Mouse (Mus musculus): ENCODE measurements around the gene Ccdc17. TPM values are rescaled to one million over a fixed set of nuclear protein-coding genes. Genes with fewer than 3 reads are reported as not detected.

Gene Ccdc17
- total RNA-seq (2021), result 1 to 10 TPM; 5.0 to 5.5 TPM

DNA sequence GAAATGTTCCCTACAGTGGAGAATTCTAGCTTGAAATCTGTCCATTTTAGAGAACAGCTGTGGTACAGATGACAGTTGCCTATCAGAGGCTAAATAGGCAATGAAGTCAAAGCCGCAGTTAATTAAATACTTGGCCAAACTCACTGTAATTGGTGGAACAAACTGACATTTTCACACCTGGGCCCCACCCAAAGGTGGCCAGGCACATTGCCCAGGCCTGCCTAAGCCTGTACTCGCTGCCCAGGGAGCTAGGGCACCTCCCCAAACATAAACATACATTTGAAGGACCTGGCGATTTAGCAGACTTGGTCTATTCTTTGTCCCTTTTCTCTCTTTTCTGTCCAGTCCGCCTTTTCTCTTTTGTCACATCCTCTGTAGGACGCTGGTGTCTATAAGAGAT, at the start of gene Ccdc17:
Gene Ccdc17, plus strand, starts transcription at position 276 of the 400 bp plus-strand sequence.
- no peak for DNase-seq (ENCODE audit: low spot score in 2 of 2)
- intact Hi-C loops (cut with DNase I), result no loop called here

DNA sequence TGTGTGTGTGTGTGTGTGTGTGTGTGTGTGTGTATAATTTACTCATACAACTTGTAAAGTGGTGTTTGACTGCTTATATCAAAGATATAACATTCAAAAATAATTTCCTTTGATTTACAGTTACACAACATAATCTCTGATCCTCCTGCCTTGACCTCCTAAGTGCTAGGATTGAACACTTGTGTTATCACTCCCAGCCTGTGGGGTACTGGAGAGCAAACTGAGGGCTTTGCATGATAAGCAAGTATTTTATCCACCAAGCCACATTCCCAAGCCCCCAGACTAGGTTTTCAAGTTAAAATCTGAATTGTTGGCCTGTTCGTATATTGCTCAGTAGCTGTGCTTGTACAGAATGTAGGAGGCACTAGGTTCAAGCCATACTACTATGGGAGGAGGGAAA, 46.0 kb upstream of the Ccdc17 start:
- intact Hi-C loops (cut with DNase I), result loop anchor here (10.0 kb wide), 1 partner anchor 386 kb away; the partner anchor contains the start of gene Tspan1

DNA sequence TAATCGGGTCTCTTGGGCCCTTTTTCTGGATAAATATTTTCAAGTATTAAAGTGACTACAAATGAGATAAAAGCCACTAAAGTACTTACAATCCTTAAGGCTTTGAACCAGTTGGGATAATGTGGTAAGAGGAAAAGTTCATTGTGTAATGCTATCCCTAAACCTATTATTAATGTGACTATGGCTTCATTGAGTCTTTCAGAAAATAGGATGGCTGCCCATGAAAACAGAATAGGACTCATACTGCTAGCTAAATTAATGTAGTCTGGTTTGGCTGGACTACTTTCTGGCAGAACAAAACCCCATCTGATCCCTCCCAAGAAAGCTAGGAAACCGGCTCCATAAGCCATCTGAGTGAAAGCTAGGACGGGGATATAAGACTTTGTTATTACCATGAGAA, 43.4 kb upstream of the Ccdc17 start:
- intact Hi-C loops (cut with DNase I), result loop anchor here (10.0 kb wide), 1 partner anchor 388 kb away; the partner anchor contains the start of gene Tspan1
- no peak for DNase-seq (ENCODE audit: low spot score in 2 of 2)

More for the DNA sequence above, 46.0 kb upstream of the Ccdc17 start:
- no peak for DNase-seq (ENCODE audit: low spot score in 2 of 2)

DNA sequence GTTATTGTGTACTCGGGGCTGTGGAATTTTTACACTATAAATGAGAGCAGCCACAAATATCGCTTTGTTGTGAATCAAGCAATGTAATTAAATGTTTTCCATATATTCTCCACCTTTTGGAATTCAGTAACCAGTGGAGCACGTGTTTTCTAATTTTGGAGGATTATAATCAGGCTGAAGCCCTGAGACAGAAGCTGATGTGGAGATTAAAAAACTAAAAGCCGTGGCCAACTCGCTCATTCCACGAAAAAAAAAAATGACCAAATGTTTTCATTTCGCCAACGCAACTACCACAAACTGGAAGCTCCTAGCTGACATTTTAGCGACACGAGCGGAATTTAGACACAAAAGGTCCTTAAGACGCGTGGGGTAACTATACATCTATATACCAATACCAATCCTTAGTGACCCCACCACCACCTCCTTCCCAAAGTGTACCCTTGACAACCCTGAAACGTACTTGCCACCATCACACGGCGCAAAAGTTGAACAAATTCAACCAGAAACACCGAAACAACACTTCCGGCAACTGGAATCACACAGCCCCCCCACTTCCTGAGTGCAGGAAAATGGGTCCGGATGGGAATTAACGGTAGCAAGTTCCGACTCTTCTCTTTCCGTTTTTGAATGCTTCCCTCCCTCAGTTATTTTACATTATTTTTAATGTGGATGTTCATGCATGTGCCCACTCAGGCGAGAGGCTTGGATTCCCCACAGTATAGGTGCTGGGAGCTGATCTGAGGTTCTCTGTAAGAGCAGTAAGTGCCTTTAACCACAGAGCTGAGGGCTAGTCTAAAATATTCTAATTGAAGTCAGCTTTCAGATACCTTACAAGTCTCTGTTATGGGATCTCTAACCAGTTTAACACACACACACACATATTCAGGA, 40.8 kb upstream of the Ccdc17 start, which contains the start of gene Tmem69:
Gene Tmem69, minus strand, starts transcription at position 524 of the 888 bp plus-strand sequence.
- DNase-seq (ENCODE audit: low spot score in 2 of 2), result peak; percentile 78 to 88
- intact Hi-C loops (cut with DNase I), result loop anchor here (5.0 to 10.0 kb wide), 2 partner anchors 333 to 391 kb away; partner anchors contain the start of genes Pik3r3 and Tspan1

DNA sequence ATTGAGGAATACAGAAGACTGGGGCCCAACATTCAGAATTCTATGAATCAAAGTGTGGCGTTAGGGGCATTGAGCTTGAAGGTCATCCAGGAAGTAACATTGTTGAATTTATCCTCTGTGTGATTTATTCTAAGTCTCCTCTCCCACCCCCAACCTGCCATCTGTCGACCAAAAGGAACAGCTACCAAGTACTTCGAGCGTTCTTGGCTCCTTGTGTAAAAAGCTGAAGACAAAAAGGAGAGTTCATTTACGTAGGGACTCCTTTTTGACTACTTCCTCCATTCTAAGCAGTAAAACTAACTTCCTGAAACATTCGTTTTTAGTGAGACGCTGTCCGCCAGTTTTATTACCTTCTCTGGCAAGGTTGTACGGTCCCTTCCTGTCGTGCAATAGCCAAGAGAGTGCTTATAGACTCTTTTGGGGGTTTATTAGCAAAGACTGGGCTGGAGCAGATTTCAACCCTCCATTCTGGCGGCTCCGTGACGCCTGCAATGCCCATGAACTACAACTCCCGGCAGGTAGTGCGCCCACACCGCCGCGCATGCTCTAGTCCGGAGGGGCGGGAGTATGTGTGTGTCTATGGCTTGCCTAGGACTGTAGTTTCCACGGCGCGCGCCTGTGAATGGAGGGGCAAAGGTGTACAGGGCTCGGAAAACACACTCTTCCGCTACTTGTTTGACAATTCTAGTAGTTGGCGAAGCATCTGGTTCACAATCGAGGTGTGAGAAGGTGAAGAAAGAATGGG, 39.7 kb upstream of the Ccdc17 start:
- peak; percentile 96 to 97 for DNase-seq (ENCODE audit: low spot score in 2 of 2)
- intact Hi-C loops (cut with DNase I), result loop anchor here (1.0 to 10.0 kb wide), 3 partner anchors 129 to 392 kb away; partner anchors contain the start of genes Pik3r3, Prdx1 and Tspan1

DNA sequence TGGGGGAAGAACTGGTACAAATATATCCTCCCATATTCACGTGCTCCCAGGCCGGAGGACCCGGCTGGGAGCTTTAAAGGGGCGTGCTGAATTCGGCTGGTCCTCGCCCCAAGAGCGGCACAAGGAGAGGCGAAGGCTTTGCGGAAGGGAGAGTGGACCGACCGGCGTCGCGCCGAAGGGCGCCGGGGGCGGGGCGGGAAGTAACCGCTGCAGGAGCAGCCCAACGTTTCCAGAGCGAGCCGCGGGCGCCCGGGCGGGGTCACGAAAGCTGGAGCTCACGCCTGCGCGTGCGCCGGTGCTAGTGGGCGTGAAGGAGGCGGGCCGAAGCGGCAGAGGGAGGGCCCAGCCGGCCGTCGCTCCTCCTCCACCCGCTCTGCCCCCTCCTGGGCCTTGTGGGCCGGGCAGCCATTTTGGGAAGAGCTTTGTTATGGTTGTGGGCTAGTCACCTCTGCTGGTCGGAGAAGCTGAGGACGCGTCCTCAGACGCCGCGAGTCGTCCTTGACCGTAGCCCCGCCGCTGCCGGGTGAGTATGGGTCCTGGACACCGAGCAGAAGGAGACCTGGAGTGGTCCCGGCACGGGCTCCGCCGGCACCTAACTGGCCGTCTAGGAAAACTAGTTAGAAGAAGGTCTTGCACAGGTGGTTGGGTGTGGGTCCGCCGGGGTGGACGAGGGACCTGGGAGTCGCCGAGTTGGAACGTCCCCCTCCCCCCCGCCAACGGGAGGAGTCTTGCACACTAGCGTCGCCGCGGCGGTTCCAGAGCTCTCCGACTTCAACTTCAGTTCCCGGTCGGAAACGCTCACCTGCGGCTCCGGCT, 38.9 kb upstream of the Ccdc17 start, which contains the start of gene Gpbp1l1:
Gene Gpbp1l1, plus strand, starts transcription at position 353 of the 816 bp plus-strand sequence.
- DNase-seq (ENCODE audit: low spot score in 2 of 2), result peak; percentile 97 to 98
- intact Hi-C loops (cut with DNase I), result loop anchor here (1.0 to 10.0 kb wide), 3 partner anchors 128 to 393 kb away; partner anchors contain the start of genes Pik3r3, Prdx1 and Tspan1

DNA sequence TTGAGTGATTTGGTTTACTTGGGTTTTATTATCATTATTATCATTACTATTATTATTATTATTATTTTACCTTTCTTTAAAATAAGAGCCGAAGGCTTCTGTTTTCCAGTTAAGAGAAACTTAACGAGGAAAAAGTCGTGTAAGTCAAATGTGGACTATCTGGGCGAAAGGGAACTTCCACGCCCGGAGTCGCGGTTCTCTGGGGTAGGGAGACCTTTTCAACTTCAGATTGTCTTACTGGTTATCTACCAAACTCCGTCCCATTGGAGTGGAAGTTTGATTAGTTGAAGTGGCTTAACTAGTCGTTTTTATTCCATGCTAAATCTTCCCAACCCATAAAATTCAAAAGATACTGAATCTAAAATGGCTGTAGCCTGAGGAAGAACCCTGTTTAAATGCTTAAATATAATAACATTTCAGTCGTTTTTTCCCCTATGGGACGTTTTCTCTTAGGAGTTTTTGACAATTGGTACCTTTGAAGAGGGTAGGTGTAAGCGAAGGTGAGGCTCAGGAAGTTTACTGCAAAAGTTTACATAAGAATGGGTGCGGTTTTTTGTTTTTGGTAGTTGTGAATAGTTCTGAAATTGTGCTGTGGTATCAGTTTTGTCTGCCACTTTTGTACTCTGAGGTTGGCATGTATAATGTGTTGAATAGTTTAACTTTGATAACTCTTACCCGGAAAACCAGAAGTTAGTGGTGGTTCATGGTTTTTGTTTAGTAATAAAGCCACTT, 38.1 kb upstream of the Ccdc17 start:
- DNase-seq (ENCODE audit: low spot score in 2 of 2), result no peak
- intact Hi-C loops (cut with DNase I), result loop anchor here (5.0 to 10.0 kb wide), 2 partner anchors 336 to 394 kb away; partner anchors contain the start of genes Pik3r3 and Tspan1

DNA sequence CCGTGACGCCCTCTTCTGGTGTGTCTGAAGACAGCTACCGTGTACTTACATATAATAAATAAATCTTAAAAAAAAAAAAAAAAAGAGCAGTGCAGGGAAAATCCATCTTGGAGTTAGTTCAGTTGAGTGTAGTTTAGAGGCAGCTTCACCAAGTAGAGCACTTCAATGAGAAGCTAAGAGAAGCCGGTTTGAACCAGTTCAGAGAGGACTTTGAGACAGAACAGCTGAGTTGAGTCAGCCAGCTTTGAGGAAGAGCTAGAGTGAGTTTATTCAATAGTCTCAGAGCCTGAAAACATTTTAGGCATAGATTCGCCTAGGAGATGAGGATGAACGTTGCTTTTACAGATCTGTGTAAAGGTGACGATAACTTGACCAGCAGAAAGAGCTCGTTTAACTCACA, 661 bp upstream of the Ccdc17 start:
- intact Hi-C loops (cut with DNase I), result no loop called here
- DNase-seq (ENCODE audit: low spot score in 2 of 2), result no peak

DNA sequence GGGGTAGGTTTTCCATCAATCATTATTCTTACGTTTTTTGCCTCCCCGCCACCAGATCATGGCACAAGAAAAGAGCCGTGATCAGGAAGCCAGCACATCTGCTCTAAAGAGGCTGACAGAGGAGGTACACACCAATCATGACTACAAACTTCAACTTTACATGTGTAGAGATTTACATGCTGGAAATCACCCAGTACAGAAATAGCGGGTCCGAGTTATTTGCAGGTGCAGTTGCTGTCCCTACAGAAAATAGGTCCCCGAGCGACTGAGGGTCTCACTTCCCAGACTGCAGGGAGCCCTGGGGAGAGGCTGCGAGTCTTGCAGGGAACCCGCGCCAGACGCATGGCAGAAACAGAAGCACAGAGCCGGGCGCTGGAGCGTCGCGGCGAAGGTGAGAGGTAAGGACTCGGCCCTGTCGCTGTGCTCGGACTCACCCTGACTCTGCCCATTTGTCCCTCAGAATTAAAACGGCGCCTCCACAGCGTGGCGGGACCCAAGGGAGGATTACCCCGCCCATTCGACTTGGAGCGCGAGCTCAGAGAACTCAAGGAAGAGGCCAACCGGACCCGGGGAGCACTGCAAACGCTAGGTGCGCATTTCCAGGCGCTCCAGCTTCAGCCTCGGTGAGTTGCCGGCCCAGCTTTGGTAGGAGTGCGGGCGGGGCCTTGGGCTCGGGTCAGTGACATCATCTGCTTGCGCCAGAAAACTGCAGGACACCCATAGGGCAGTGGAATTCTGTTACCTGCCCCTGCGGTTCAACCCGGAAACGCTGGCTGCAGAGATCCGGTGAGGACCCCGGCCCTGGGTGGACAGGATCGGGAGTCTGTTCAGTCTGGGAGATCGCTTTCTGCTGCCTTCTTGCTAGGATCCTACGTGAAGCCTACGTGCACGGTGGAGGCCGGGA, 776 bp downstream of the Ccdc17 start:
- DNase-seq (ENCODE audit: low spot score in 2 of 2), result peak; percentile 89 to 96
- intact Hi-C loops (cut with DNase I), result no loop called here

DNA sequence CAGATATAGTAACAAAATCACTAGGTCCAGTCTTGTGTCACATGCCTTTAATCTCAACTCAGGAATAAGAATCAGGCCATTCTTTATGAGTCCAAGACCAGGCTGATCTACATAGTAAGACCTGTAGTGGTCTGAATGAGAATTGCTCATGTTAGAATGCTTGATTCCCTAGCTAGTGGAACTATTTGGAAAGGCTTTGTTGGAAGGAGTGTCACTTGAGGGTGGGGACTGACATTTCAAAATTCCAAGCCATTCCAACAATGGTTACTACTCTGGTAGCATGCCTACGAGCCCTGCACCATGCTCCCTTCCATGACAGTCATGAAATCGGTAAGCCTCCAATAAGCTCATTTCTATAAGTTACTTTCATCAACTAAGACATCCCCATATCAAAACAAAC, 16.2 kb downstream of the Ccdc17 start:
- DNase-seq (ENCODE audit: low spot score in 2 of 2), result no peak
- intact Hi-C loops (cut with DNase I), result loop anchor here (10.0 kb wide), 1 partner anchor 448 kb away; the partner anchor contains the start of gene Tspan1

DNA sequence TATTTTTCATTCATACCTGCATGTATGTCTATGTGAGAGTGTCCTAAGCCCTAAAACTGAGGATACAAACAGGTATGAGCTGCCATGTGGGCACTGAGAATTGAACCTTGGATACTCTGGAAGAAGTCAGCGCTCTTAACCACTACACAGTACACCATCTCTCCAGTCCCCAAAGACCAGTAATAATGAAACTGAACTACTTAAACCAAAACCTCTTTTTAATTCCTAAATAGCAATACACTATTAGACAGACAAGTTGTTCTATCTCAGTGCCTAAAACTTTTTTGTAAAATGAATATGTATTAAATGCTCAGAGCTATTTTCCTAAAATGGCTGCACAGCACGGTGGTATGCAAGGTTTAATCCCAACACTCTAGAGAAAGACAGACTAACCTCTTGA, 18.8 kb downstream of the Ccdc17 start:
- no peak for DNase-seq (ENCODE audit: low spot score in 2 of 2)

DNA sequence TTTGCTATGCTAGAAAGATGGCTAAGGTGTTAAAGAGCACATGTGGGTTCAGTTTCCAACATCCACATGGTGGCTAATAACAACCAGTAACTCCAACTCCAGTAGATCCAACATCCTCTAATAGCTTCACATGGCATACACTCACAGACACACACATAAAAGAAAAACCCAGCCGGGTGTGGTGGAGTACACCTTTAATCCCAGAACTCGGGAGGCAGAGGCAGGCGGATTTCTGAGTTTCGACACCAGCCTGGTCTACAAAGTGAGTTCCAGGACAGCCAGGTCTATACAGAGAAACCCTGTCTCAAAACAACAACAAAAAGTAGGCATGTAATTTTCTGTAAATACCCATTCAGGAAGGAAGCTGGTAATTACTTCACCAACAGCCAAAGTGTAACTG, 28.4 kb downstream of the Ccdc17 start:
- intact Hi-C loops (cut with DNase I), result no loop called here
- no peak for DNase-seq (ENCODE audit: low spot score in 2 of 2)

More for the DNA sequence above, 18.8 kb downstream of the Ccdc17 start:
- intact Hi-C loops (cut with DNase I), result loop anchor here (10.0 kb wide), 1 partner anchor 450 kb away; the partner anchor contains the start of gene Tspan1

DNA sequence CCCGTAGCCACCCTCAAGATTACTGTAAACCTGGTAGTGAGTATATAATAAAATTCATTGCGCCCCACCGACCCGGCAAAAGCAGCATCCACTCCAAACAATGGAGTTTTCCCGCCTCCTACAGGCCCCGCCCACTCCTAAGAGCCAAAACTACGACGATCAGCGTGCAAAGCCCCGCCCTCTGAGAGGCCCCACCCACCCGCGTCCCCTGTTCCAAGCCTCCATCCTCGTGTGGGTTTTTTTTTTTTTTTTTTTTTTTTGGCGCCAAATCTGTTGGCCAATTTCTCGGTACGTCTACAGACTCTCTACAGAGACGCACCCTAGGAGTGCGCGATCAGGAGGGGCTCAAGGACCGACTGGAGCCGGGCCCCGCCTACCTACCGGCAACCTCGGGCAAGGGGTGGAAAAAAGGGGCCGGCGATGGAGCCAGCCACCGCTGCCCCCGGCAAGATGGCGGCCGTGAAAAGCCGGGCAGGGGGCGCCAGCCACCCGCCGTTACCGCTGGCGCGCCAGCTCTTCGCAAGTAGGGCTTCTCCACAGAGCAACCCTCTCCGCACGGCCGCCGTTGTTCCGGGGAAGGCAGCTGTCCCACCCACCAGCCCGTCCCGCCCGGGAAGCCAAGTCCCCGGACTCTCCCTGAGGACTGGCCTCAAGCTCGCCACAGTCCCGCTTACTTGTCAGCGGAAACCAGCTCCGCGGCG, 30.4 kb downstream of the Ccdc17 start:
- peak; percentile 32 to 57 for DNase-seq (ENCODE audit: low spot score in 2 of 2)
- intact Hi-C loops (cut with DNase I), result loop anchor here (2.0 kb wide), 1 partner anchor 20 kb away; no protein-coding TSS in a partner anchor

DNA sequence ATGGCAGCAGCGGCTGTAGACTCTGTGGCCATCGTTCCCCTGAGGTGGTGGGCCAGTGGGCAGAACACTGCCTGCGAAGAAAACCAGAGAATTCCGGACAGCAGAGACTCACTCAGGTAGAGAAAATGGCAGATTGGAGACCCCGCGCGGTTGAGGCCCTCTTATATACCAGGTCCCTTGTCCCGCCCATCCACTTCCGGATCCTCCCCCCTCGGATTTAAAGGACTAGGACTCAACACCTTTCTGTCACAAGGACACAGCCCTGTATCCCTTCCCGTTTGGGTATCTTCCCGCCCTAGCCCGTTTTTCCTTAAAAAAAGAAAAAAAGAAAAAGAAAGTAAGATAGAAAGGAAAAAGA, 30.9 kb downstream of the Ccdc17 start:
- intact Hi-C loops (cut with DNase I), result loop anchor here (2.0 kb wide), 1 partner anchor 19 kb away; no protein-coding TSS in a partner anchor
- peak; percentile 88 to 93 for DNase-seq (ENCODE audit: low spot score in 2 of 2)

DNA sequence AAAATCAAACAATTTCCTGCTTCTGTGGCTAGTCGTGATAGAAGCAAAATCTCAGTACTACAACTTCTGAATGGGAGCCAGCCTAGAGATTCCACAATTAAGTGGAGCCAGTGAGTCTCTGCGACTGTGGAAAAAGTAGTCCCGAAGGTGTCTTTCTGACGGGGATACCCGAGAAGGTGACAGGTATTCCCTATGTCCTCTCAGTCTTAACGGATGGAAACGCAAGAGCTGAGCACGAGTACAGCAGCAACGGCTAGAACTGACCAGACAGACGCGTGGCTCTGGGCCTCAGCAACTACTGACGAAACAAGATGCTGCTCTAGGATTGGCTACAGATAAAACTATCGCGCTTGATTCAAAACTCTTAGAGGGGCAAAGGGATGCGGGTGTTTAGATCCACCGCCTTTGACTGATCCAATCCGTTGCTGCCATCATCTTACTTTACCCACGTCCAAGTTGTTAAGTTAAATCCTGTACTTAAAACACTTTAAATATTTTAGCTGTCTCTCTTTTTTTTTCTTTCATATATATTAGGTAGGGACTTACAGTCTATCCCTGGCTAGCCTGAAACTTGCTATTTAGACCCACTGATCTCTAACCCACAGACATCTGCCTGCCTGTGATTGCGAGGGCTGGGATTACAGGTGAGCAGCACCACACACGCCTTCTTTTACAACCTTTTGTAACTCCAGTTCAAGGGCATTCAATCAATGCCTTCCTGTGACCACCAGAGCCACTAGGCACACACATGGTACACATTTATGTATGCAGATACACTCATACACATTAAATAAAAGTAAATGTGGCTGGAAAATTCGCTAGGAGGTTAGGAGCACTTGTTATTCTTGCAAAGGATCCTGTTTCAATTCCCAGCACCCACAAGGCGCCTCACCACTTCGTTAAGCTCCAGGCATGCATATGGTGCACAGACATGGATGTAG, 31.5 kb downstream of the Ccdc17 start, which contains the start of gene Nasp:
Gene Nasp, minus strand, starts transcription at position 220 of the 941 bp plus-strand sequence.
- peak; percentile 89 to 93 for DNase-seq (ENCODE audit: low spot score in 2 of 2)
- intact Hi-C loops (cut with DNase I), result loop anchor here (2.0 kb wide), 1 partner anchor 19 kb away; no protein-coding TSS in a partner anchor

Data from left cerebral cortex, postnatal 25 days (tissue).